Mouse (Mus musculus) stomach, postnatal 0 days (tissue): Measurements from ENCODE around the gene Socs2. TPM values are rescaled to one million over a fixed set of nuclear protein-coding genes. Genes with fewer than 3 reads are reported as not detected.

Experiments
- ATAC-seq: fragments of 200-750 bp; cut with Nextera tagmentation; 2 replicates; pipeline ENCODE4 v1.8.0; 2017; ENCODE audit not compliant: low FRiP score, low TSS enrichment
- DNase-seq: peaks from one replicate; pipeline ENCODE4 v3.0.0-alpha.2; 2016; ENCODE audit warnings: low spot score
- H3K27ac ChIP-seq: fragments of 300-500 bp; sonication (generic); replicated peaks from 2 replicates; pipeline ENCODE4 v1.5.1; 2014; ENCODE audit warnings: mild to moderate bottlenecking, control low read depth
- H3K27me3 ChIP-seq: fragments of 300-500 bp; sonication (generic); 2 replicates; pipeline ENCODE4 v1.6.1; 2014; ENCODE audit warnings: low read length; ENCODE audit not compliant: control insufficient read depth, insufficient read depth
- H3K36me3 ChIP-seq: fragments of 300-500 bp; sonication (generic); 2 replicates; pipeline ENCODE4 v1.6.1; 2014; ENCODE audit warnings: low read length, mixed read lengths; ENCODE audit not compliant: control insufficient read depth, insufficient read depth
- H3K4me1 ChIP-seq: fragments of 300-500 bp; sonication (generic); replicated peaks from 2 replicates; pipeline ENCODE4 v1.6.1; 2014; ENCODE audit warnings: antibody characterized with exemption; ENCODE audit not compliant: control insufficient read depth, insufficient read depth
- H3K4me2 ChIP-seq: fragments of 300-500 bp; sonication (generic); replicated peaks from 2 replicates; pipeline ENCODE4 v1.6.1; 2014; ENCODE audit warnings: low read depth, mild to moderate bottlenecking, control low read depth, moderate library complexity
- H3K4me3 ChIP-seq: fragments of 300-500 bp; sonication (generic); 2 replicates; pipeline ENCODE4 v1.5.1; 2014; ENCODE audit warnings: low read depth, low read length, control low read depth
- H3K9ac ChIP-seq: fragments of 300-500 bp; sonication (generic); 2 replicates; pipeline ENCODE4 v1.6.1; 2014; ENCODE audit warnings: mild to moderate bottlenecking, low read length, control low read depth, mixed read lengths
- H3K9me3 ChIP-seq: fragments of 300-500 bp; sonication (generic); 2 replicates; pipeline ENCODE4 v1.6.1; 2016; ENCODE audit warnings: low read length; ENCODE audit not compliant: control insufficient read depth
- CTCF ChIP-seq: IDR thresholded peaks from 2 replicates; pipeline ENCODE4 v1.5.1; 2016; ENCODE audit warnings: antibody characterized with exemption, low read depth, mild to moderate bottlenecking, moderate library complexity
- EP300 ChIP-seq: optimal IDR thresholded peaks from 2 replicates; pipeline ENCODE3; 2016; ENCODE audit warnings: antibody characterized with exemption
- WGBS: fragments of 180-500 bp; shearing (Covaris S2); extraction: QIAGEN DNeasy Blood & Tissue Kit; methylation state at CpG from one replicate; pipeline ENCODE4 v1.1.7; 2014; 5-methylcytosine and 5-hydroxymethylcytosine counted together
- polyA plus RNA-seq: library from polyadenylated mRNA; unstranded; fragments of >200 nt; fragmentation: Nextera tagmentation; extraction: Ambion mirVana; gene quantifications from 2 replicates; pipeline ENCODE4 v1.2.1, GENCODE M21; 2015

Gene Socs2
- polyA plus RNA-seq, 1 experiment from 2014 or later = 92.3 TPM

GRCm38 (mm10) chr10:95347776-95348175 is 69.2 kb downstream of the Socs2 start:
- TF ChIP-seq EP300 (no peak), CTCF (no peak)
- WGBS = 63% methylated on average over 3 of the region's 3 CpGs
- Histone ChIP-seq H3K4me3 (no peak overlapping the region), H3K9me3 (no peaks in the 10 kb centered on the region), H3K9ac (no peak overlapping the region), H3K4me2 (no peak overlapping the region), H3K27me3 (no peaks in the 10 kb centered on the region), H3K27ac (no peak overlapping the region), H3K4me1 (no peaks in the 10 kb centered on the region), H3K36me3 (no peaks in the 10 kb centered on the region)
- DNase-seq = no peak
- no peak for ATAC-seq

GRCm38 (mm10) chr10:95342833-95343590 is 74.0 kb downstream of the Socs2 start:
- no peaks in the 10 kb centered on the region for H3K9me3 ChIP-seq
- no peaks in the 10 kb centered on the region for H3K4me1 ChIP-seq
- ATAC-seq (no peak), DNase-seq (no peak)
- no peaks in the 10 kb centered on the region for H3K36me3 ChIP-seq
- WGBS = 83% methylated on average over 10 of the region's 10 CpGs
- no peak overlapping the region for H3K9ac ChIP-seq
- H3K4me3 ChIP-seq = no peak overlapping the region
- no peak overlapping the region for H3K27ac ChIP-seq
- H3K27me3 ChIP-seq = no peaks in the 10 kb centered on the region
- TF ChIP-seq EP300 = no peak
- TF ChIP-seq CTCF = no peak
- H3K4me2 ChIP-seq = no peak overlapping the region

- Histone ChIP-seq H3K27ac (no peak overlapping the region), H3K4me2 (no peak overlapping the region), H3K9ac (no peak overlapping the region), H3K4me1 (no peaks in the 10 kb centered on the region), H3K9me3 (no peaks in the 10 kb centered on the region), H3K4me3 (no peak overlapping the region), H3K36me3 (no peaks in the 10 kb centered on the region), H3K27me3 (no peaks in the 10 kb centered on the region)
- DNase-seq (no peak), ATAC-seq (no peak)
- TF ChIP-seq EP300 (no peak), CTCF (no peak)
- 83% methylated on average over 4 of the region's 4 CpGs for WGBS
Observed at GRCm38 (mm10) chr10:95340676-95341075, 76.3 kb downstream of the Socs2 start.

- no peak for DNase-seq
- no peaks in the 10 kb centered on the region for H3K4me1 ChIP-seq
- no peaks in the 10 kb centered on the region for H3K9me3 ChIP-seq
- 69% methylated on average over 5 of the region's 5 CpGs for WGBS
- H3K4me2 ChIP-seq = no peak overlapping the region
- H3K9ac ChIP-seq = no peak overlapping the region
- no peak overlapping the region for H3K4me3 ChIP-seq
- TF ChIP-seq EP300 (no peak), CTCF (no peak)
- H3K27me3 ChIP-seq = no peaks in the 10 kb centered on the region
- H3K36me3 ChIP-seq = no peaks in the 10 kb centered on the region
- H3K27ac ChIP-seq = no peak overlapping the region
- no peak for ATAC-seq
Observed at GRCm38 (mm10) chr10:95337589-95337988, 79.4 kb downstream of the Socs2 start.

- peak; percentile 76 for ATAC-seq
- peak; percentile 23 for DNase-seq
Observed at GRCm38 (mm10) chr10:95336781-95337544, 80.0 kb downstream of the Socs2 start.

More at GRCm38 (mm10) chr10:95336781-95337544, 80.0 kb downstream of the Socs2 start:
- no peaks in the 10 kb centered on the region for H3K4me1 ChIP-seq
- 20% methylated on average over 4 of the region's 4 CpGs for WGBS
- H3K4me2 ChIP-seq = peak overlapping the region; percentile 5; the same call in 1 of the 2 replicates
- H3K9ac ChIP-seq = no peak overlapping the region
- H3K27me3 ChIP-seq = no peaks in the 10 kb centered on the region
- 0 out of 2 replicates have a peak overlapping the region, but pooled peaks have one; percentile 14 for H3K27ac ChIP-seq
- TF ChIP-seq EP300 = no peak
- no peak for TF ChIP-seq CTCF
- H3K4me3 ChIP-seq = no peak overlapping the region
- H3K36me3 ChIP-seq = no peaks in the 10 kb centered on the region
- no peaks in the 10 kb centered on the region for H3K9me3 ChIP-seq

Other genes starting within 250 kb of the Socs2 start
- 9.8 and 12.5 TPM in 2 replicates for gene Cradd, start 93.0 kb downstream of the Socs2 start, polyA plus RNA-seq
- 277 and 291 TPM in 2 replicates for gene Mrpl42, start 84.8 kb upstream of the Socs2 start, polyA plus RNA-seq
- 229 and 231 TPM in 2 replicates for gene Ube2n, start 98.0 kb upstream of the Socs2 start, polyA plus RNA-seq
- gene Nudt4, start 147.0 kb upstream of the Socs2 start, polyA plus RNA-seq = 46.1 and 47.5 TPM in 2 replicates